Mouse (Mus musculus) splenic B cell, adult 2 months (primary cell): ENCODE results near the gene Zfp459.
A peak's percentile ranks its signal among the peaks of the same experiment; 100 is the strongest.
"Not testable (repeated sequence)": the region's sequence is repeated elsewhere in the genome, so short reads cannot be mapped to it uniquely, and the experiment has no call there.

Experiments used
- DNase-seq: peaks from one replicate; pipeline ENCODE4 v3.0.0-alpha.2; 2011; ENCODE audit warnings: low read depth, low spot score
- H3K27me3 ChIP-seq: 2 replicates; pipeline ENCODE4 v1.6.1; 2012; ENCODE audit warnings: mild to moderate bottlenecking, low read length, moderate library complexity, mixed read lengths; ENCODE audit not compliant: control insufficient read depth, poor library complexity, insufficient read depth, severe bottlenecking
- H3K36me3 ChIP-seq: 2 replicates; pipeline ENCODE4 v1.6.1; 2012; ENCODE audit warnings: mild to moderate bottlenecking, low read length, moderate library complexity, mixed read lengths; ENCODE audit not compliant: control insufficient read depth, poor library complexity, insufficient read depth, severe bottlenecking

Zfp459 gene

GRCm38 (mm10) chr13:67376255-67376654 is 45.0 kb downstream of the Zfp459 start:
- H3K36me3 ChIP-seq, H3K27me3 ChIP-seq, DNase-seq: not testable (repeated sequence)

- H3K36me3 ChIP-seq, H3K27me3 ChIP-seq: not testable (repeated sequence)
These were observed 45.9 kb downstream of the Zfp459 start, which contains the start of the genes Gm28041 and Zfp456 for GRCm38 (mm10) chr13:67375050-67375911. TSS of gene Gm28041 (minus strand) at chr13:67375733. TSS of gene Zfp456 (minus strand) at chr13:67375810.

GRCm38 (mm10) chr13:67360131-67360744 is 61.0 kb downstream of the Zfp459 start, which contains the start of the genes Gm28044 and Zfp953:
TSS of gene Gm28044 (minus strand) at chr13:67360536.
TSS of gene Zfp953 (minus strand) at chr13:67360605.
- Histone ChIP-seq H3K27me3 (no peaks in the 10 kb centered on the region), H3K36me3 (no peaks in the 10 kb centered on the region)
- peak; percentile 93 for DNase-seq

More at GRCm38 (mm10) chr13:67375050-67375911, 45.9 kb downstream of the Zfp459 start, which contains the start of the genes Gm28041 and Zfp456:
- DNase-seq: peak; percentile 90
